Mouse (Mus musculus): ENCODE results near the gene Atp1a2. TPM values are rescaled to one million over a fixed set of nuclear protein-coding genes. Genes with fewer than 3 reads are reported as not detected.

The Atp1a2 gene
- polyA plus RNA-seq, 1 experiment from 2014 or later: 5.6 TPM

GRCm38 (mm10) chr1:172311921-172312767 lies 14.3 kb upstream of the Atp1a2 start:
- Histone ChIP-seq H3K4me2 (ENCODE audit: low read depth, low read length) (peak overlapping the region; percentile 93), H3K9ac (ENCODE audit: low read depth, low read length) (peak overlapping the region; percentile 67), H3K9me3 (ENCODE audit: control insufficient read depth, low read length) (no peaks in the 10 kb centered on the region), H3K27ac (replicated peaks; ENCODE audit: low read depth, low read length) (peak overlapping the region; percentile 92), H3K4me3 (ENCODE audit: low read depth, low read length) (peak overlapping the region; percentile 70), H3K36me3 (ENCODE audit: control insufficient read depth, insufficient read depth, low read length) (no peaks in the 10 kb centered on the region), H3K4me1 (ENCODE audit: control insufficient read depth, insufficient read depth, low read length) (peaks cover 12% of the 10 kb centered on the region; the same call in 1 of the 2 replicates), H3K27me3 (replicated peaks; ENCODE audit: control insufficient read depth, insufficient read depth, low read length) (no peaks in the 10 kb centered on the region)
- DNase-seq (ENCODE audit: low spot score): peak; percentile 93
- ATAC-seq (ENCODE audit: low read depth): peak; percentile 78
- 0% methylated on average over 20 of the region's 55 CpGs for WGBS

GRCm38 (mm10) chr1:172311248-172311906 lies 13.5 kb upstream of the Atp1a2 start:
- H3K4me2 ChIP-seq (ENCODE audit: low read depth, low read length): peak overlapping the region; percentile 93
- no peaks in the 10 kb centered on the region for H3K36me3 ChIP-seq (ENCODE audit: control insufficient read depth, insufficient read depth, low read length)
- 4% methylated on average over 23 of the region's 23 CpGs for WGBS
- ATAC-seq (ENCODE audit: low read depth) (peak; percentile 35), DNase-seq (ENCODE audit: low spot score) (peak; percentile 90)
- peak overlapping the region; percentile 67 for H3K9ac ChIP-seq (ENCODE audit: low read depth, low read length)
- H3K27ac ChIP-seq (replicated peaks; ENCODE audit: low read depth, low read length): peak overlapping the region; percentile 92
- H3K4me1 ChIP-seq (ENCODE audit: control insufficient read depth, insufficient read depth, low read length): peaks cover 12% of the 10 kb centered on the region; the same call in 1 of the 2 replicates
- H3K27me3 ChIP-seq (replicated peaks; ENCODE audit: control insufficient read depth, insufficient read depth, low read length): no peaks in the 10 kb centered on the region
- H3K9me3 ChIP-seq (ENCODE audit: control insufficient read depth, low read length): no peaks in the 10 kb centered on the region
- H3K4me3 ChIP-seq (ENCODE audit: low read depth, low read length): peak overlapping the region; percentile 70

GRCm38 (mm10) chr1:172309699-172310398 lies 12.0 kb upstream of the Atp1a2 start:
- H3K4me3 ChIP-seq (ENCODE audit: low read depth, low read length): peak overlapping the region; percentile 22
- no peaks in the 10 kb centered on the region for H3K36me3 ChIP-seq (ENCODE audit: control insufficient read depth, insufficient read depth, low read length)
- peaks cover 12% of the 10 kb centered on the region; the same call in 1 of the 2 replicates for H3K4me1 ChIP-seq (ENCODE audit: control insufficient read depth, insufficient read depth, low read length)
- H3K4me2 ChIP-seq (ENCODE audit: low read depth, low read length): peak overlapping the region; percentile 64
- H3K27ac ChIP-seq (replicated peaks; ENCODE audit: low read depth, low read length): peak overlapping the region; percentile 86
- peak overlapping the region; percentile 67 for H3K9ac ChIP-seq (ENCODE audit: low read depth, low read length)
- H3K9me3 ChIP-seq (ENCODE audit: control insufficient read depth, low read length): no peaks in the 10 kb centered on the region
- H3K27me3 ChIP-seq (replicated peaks; ENCODE audit: control insufficient read depth, insufficient read depth, low read length): no peaks in the 10 kb centered on the region
- DNase-seq (ENCODE audit: low spot score) (peak; percentile 97), ATAC-seq (ENCODE audit: low read depth) (peak; percentile 75)
- under 1% methylated on average over 14 of the region's 14 CpGs for WGBS

GRCm38 (mm10) chr1:172308409-172308808 lies 10.5 kb upstream of the Atp1a2 start:
- H3K27me3 ChIP-seq (replicated peaks; ENCODE audit: control insufficient read depth, insufficient read depth, low read length): no peaks in the 10 kb centered on the region
- peaks cover 7% of the 10 kb centered on the region; the same call in 1 of the 2 replicates for H3K4me1 ChIP-seq (ENCODE audit: control insufficient read depth, insufficient read depth, low read length)
- no peak for DNase-seq (ENCODE audit: low spot score)
- H3K9ac ChIP-seq (ENCODE audit: low read depth, low read length): no peak overlapping the region
- no peak for ATAC-seq (ENCODE audit: low read depth)
- H3K36me3 ChIP-seq (ENCODE audit: control insufficient read depth, insufficient read depth, low read length): no peaks in the 10 kb centered on the region
- 78% methylated on average over 1 of the region's 1 CpGs for WGBS
- no peak overlapping the region for H3K4me3 ChIP-seq (ENCODE audit: low read depth, low read length)
- no peaks in the 10 kb centered on the region for H3K9me3 ChIP-seq (ENCODE audit: control insufficient read depth, low read length)
- H3K27ac ChIP-seq (replicated peaks; ENCODE audit: low read depth, low read length): peak overlapping the region; percentile 58; the same call in 1 of the 2 replicates
- no peak overlapping the region for H3K4me2 ChIP-seq (ENCODE audit: low read depth, low read length)

- no peak for DNase-seq (ENCODE audit: low spot score)
- no peak for ATAC-seq (ENCODE audit: low read depth)
- H3K27me3 ChIP-seq (replicated peaks; ENCODE audit: control insufficient read depth, insufficient read depth, low read length): no peaks in the 10 kb centered on the region
- no peak overlapping the region for H3K4me3 ChIP-seq (ENCODE audit: low read depth, low read length)
- peaks cover 2% of the 10 kb centered on the region; the same call in 1 of the 2 replicates for H3K4me1 ChIP-seq (ENCODE audit: control insufficient read depth, insufficient read depth, low read length)
- H3K36me3 ChIP-seq (ENCODE audit: control insufficient read depth, insufficient read depth, low read length): no peaks in the 10 kb centered on the region
- no peaks in the 10 kb centered on the region for H3K9me3 ChIP-seq (ENCODE audit: control insufficient read depth, low read length)
- H3K4me2 ChIP-seq (ENCODE audit: low read depth, low read length): no peak overlapping the region
- 56% methylated on average over 10 of the region's 10 CpGs for WGBS
- H3K9ac ChIP-seq (ENCODE audit: low read depth, low read length): no peak overlapping the region
- peak overlapping the region; percentile 58; the same call in 1 of the 2 replicates for H3K27ac ChIP-seq (replicated peaks; ENCODE audit: low read depth, low read length)
Measured at GRCm38 (mm10) chr1:172307936-172308335, 10.1 kb upstream of the Atp1a2 start.

GRCm38 (mm10) chr1:172306885-172307284 lies 9.0 kb upstream of the Atp1a2 start:
- Histone ChIP-seq H3K27me3 (replicated peaks; ENCODE audit: control insufficient read depth, insufficient read depth, low read length) (no peaks in the 10 kb centered on the region), H3K36me3 (ENCODE audit: control insufficient read depth, insufficient read depth, low read length) (no peaks in the 10 kb centered on the region), H3K9me3 (ENCODE audit: control insufficient read depth, low read length) (no peaks in the 10 kb centered on the region), H3K4me1 (ENCODE audit: control insufficient read depth, insufficient read depth, low read length) (no peaks in the 10 kb centered on the region), H3K4me3 (ENCODE audit: low read depth, low read length) (no peak overlapping the region), H3K27ac (replicated peaks; ENCODE audit: low read depth, low read length) (no peak overlapping the region), H3K9ac (ENCODE audit: low read depth, low read length) (no peak overlapping the region), H3K4me2 (ENCODE audit: low read depth, low read length) (no peak overlapping the region)
- no peak for ATAC-seq (ENCODE audit: low read depth)
- 68% methylated on average over 6 of the region's 6 CpGs for WGBS
- no peak for DNase-seq (ENCODE audit: low spot score)

- Histone ChIP-seq H3K9me3 (ENCODE audit: control insufficient read depth, low read length) (no peaks in the 10 kb centered on the region), H3K4me1 (ENCODE audit: control insufficient read depth, insufficient read depth, low read length) (peaks cover 4% of the 10 kb centered on the region; the same call in 1 of the 2 replicates), H3K27me3 (replicated peaks; ENCODE audit: control insufficient read depth, insufficient read depth, low read length) (no peaks in the 10 kb centered on the region), H3K9ac (ENCODE audit: low read depth, low read length) (no peak overlapping the region), H3K36me3 (ENCODE audit: control insufficient read depth, insufficient read depth, low read length) (no peaks in the 10 kb centered on the region), H3K27ac (replicated peaks; ENCODE audit: low read depth, low read length) (no peak overlapping the region), H3K4me3 (ENCODE audit: low read depth, low read length) (no peak overlapping the region), H3K4me2 (ENCODE audit: low read depth, low read length) (no peak overlapping the region)
- DNase-seq (ENCODE audit: low spot score) (no peak), ATAC-seq (ENCODE audit: low read depth) (no peak)
- WGBS: 67% methylated on average over 4 of the region's 4 CpGs
Measured at GRCm38 (mm10) chr1:172306196-172306595, 8.3 kb upstream of the Atp1a2 start.

GRCm38 (mm10) chr1:172305635-172306034 lies 7.8 kb upstream of the Atp1a2 start:
- Histone ChIP-seq H3K4me2 (ENCODE audit: low read depth, low read length) (no peak overlapping the region), H3K4me1 (ENCODE audit: control insufficient read depth, insufficient read depth, low read length) (peaks cover 4% of the 10 kb centered on the region; the same call in 1 of the 2 replicates), H3K27ac (replicated peaks; ENCODE audit: low read depth, low read length) (no peak overlapping the region), H3K4me3 (ENCODE audit: low read depth, low read length) (no peak overlapping the region), H3K36me3 (ENCODE audit: control insufficient read depth, insufficient read depth, low read length) (no peaks in the 10 kb centered on the region), H3K9ac (ENCODE audit: low read depth, low read length) (no peak overlapping the region), H3K9me3 (ENCODE audit: control insufficient read depth, low read length) (no peaks in the 10 kb centered on the region), H3K27me3 (replicated peaks; ENCODE audit: control insufficient read depth, insufficient read depth, low read length) (no peaks in the 10 kb centered on the region)
- WGBS: 78% methylated on average over 3 of the region's 3 CpGs
- ATAC-seq (ENCODE audit: low read depth): no peak
- no peak for DNase-seq (ENCODE audit: low spot score)

All from embryonic facial prominence, embryonic 14.5 days (tissue).